Mouse (Mus musculus) kidney, adult 8-10 months (tissue): Measurements from ENCODE around the gene Map4k4.

ENCODE experiments used
- DNase-seq, 2 experiments: peaks; one replicate each; pipeline ENCODE4 v3.0.0; 2022

Gene Map4k4

DNA sequence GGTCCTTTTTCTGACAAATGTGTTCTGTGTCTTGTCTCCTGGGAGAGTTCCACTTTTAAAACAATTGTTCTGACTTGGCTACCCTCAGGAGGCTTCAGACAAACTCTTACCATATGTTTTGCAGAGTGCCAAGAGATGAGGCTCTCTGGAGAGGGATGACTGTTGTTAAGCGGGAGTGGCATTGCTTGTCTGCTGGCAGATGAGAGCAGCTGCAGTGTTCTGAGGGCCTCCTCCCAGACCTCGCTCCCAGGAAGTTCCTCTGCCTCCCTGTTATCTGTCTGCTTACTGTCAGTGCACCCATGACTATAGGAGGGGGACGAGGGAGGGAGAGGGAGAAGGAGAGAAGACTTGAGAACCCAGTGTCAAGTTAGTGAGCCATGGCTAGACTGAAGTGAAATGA lies 64.7 kb downstream of the Map4k4 start:
- DNase-seq, result no peak

DNA sequence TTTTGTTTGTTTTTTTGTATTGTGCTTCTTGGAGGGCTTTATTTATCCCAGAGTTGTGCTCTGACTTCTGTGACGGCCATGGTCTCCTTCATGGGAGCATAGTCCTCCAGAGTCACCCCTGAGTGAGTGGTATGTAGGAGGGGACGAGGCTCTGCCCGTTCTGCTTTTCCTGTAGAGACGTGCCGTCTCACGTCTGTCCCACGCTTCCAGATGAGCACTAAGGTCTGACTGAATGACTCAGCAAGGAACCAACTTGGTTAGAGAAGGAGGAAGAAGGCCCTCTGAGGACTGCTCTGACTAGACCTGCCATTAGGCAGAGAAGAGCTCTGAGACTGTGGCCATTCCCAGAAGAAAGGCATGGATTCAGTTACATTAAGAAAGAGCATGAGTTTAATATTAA lies 68.3 kb downstream of the Map4k4 start:
- DNase-seq, result no peak

DNA sequence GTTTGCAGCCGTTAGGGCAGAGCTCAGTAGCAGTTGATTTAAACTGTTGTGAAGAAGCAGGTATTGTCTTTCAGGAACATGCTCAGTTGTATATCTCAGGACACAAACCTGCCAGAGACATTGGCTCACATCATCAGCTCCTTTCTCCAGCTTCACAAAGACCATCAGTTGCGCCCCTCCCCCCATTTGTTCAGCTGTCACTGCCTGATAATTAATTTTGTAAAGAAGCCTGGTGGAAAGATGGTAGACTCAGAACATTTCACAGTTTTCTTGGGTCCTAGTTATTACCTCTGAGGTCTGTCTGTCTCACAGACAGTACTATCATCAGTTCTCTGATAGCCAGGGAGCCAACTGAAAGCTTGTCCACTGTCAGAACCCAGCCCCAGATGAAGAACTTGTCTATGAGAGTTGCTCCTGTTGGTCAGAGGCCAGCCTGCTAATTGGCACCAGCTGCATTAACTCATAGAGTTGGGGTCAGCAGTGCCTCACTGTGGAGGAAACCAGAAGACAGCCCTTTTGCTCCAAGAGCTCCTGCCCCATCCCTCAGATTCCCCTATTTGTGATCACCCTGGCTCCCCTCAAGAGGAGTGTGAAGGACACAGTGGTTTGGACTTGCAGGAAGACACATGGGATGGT lies 69.2 kb downstream of the Map4k4 start:
- no peak for DNase-seq

GRCm38 (mm10) chr1:39972411-39972810 lies 71.7 kb downstream of the Map4k4 start:
- no peak for DNase-seq

- no peak for DNase-seq
Measured at GRCm38 (mm10) chr1:39973911-39974310, 73.2 kb downstream of the Map4k4 start.

DNA sequence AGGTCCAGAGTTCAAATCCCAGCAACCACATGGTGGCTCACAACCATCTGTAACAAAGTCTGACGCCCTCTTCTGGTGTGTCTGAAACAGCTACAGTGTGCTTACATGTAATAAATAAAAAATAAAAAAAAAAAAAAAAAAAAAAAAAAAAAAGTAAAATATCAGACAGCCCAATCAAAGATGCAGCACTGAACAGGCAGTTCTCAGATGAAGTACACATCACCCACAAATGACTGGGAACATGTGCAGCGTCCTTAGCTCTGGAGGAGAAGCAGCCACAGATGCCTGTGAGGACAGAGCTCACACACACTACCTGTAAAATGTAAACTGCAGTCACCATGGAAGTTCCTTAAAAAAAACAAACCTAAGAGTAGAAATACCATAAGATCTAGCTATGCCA lies 74.3 kb downstream of the Map4k4 start:
- DNase-seq, result no peak

DNA sequence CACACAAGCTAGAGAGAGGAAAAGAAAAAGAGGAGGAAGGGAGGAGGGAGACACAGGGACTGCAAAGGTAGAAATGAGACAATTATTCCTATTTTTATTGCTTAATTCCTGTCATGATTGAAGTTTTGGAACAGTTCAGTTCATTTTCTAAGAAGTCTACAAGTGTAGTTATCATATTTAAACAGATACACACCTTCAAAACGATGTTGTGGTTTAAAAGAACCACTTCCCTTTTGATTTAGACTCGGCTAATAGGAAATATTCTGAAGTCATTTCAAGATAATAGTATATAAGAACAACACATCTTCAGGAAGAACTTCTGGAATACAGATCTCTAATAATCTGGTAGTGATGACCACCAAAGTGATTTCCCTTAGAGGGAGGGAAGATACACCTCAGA lies 75.4 kb downstream of the Map4k4 start:
- DNase-seq, result no peak

GRCm38 (mm10) chr1:39976847-39977744 lies 76.4 kb downstream of the Map4k4 start:
- DNase-seq, result no peak

- DNase-seq, result no peak
Measured at GRCm38 (mm10) chr1:39978781-39979486, 78.2 kb downstream of the Map4k4 start.

DNA sequence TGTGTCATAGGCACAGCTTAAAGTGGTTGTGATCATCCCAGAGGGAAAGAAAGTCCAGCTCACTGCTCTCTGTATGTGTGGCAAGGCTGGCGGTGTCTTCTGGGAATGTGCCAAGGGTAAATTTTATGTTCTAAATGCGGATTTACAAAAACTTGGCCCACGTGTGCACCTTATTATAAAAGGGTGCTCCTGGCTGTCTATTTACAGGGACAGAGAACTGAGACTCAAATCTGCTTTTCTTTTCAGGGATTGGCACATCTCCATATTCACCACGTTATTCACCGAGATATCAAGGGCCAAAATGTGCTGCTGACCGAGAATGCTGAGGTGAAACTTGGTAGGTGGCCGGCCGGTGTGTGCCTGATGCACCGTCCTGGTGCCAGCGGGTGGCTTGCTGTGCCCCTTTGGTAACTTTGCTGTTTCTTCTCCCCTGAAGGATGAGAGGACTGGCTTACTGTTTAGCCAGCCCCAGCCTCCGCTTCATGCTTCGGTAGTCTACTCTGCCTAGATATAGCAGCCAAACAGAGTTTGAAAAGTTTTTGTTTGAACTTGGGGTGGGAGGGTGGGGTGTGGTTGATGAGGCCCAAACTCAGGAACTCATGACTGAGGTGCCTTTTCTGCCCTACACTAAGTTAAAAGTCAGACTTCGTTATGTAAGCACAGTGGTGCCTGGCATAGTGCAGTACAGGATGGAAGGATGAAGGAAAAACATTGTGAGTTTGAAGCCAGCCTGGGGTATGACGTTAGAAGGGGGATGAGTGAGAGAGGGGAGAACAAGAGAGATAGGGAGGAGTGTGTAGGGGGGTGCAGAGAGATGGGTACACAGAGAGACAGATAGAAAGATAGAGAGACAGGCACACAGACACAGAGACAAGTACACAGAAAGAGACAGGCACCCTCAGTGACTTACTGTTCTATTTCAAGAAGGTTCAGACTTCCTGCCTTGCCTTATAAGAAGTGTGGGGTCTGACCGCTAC lies 79.9 kb downstream of the Map4k4 start:
- peak; percentile 22 to 36 for DNase-seq

GRCm38 (mm10) chr1:39981970-39982369 lies 81.3 kb downstream of the Map4k4 start:
- no peak for DNase-seq

DNA sequence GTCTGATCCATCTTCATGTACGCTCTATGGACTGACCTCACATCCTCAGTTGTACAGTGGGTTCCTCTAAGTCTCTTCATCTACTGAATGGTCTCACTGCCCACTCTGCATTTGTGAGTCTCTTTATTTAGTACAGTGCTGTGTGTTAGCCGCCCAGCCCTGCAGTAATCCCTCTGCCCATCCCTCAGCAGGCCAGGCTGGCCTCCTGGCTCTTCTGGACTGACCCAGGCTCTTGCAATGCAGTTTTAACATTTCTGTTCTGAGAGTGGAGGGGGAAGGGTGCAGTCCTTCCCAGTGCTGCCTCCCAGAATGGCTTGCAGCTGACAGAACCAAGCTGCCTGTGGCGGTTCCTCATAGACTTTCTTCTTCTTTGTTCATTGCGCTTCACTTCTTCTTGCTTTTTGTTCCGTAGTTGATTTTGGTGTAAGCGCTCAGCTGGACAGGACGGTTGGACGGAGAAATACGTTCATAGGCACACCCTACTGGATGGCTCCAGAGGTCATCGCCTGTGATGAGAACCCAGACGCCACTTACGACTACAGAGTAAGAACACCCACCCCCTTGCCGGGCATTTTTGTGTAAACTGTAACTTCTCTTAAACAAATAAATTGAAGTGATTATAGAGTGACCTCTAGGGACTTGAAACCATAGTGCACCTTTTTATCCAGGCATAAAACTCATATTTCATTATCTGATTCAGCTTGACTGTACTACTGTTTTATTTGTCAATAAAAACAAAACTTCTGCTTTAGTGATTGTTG lies 82.2 kb downstream of the Map4k4 start:
- DNase-seq, result peak in 1 of 2 experiments; percentile 11

GRCm38 (mm10) chr1:39984331-39984730 lies 83.6 kb downstream of the Map4k4 start:
- DNase-seq, result no peak

DNA sequence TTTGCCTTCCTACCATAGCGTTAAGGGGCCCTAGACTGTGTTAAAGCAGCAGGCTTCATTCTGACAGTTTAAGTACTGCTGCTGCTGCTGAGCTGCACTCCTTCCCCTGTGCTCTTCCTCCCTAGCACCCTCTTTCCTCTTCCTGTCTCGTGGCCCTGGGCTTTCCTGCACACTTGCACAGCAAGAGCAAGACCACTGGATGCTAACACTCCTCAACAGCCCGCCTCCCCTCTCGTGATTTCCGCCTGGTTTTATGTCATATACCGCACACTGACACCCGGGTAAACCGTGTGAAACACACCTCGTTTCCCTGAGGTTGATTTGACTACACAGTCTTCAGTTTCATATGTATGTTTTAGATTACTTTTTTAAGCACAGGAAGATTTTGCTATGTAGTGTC lies 86.1 kb downstream of the Map4k4 start:
- DNase-seq, result no peak

GRCm38 (mm10) chr1:39988841-39989240 lies 88.1 kb downstream of the Map4k4 start:
- no peak for DNase-seq

DNA sequence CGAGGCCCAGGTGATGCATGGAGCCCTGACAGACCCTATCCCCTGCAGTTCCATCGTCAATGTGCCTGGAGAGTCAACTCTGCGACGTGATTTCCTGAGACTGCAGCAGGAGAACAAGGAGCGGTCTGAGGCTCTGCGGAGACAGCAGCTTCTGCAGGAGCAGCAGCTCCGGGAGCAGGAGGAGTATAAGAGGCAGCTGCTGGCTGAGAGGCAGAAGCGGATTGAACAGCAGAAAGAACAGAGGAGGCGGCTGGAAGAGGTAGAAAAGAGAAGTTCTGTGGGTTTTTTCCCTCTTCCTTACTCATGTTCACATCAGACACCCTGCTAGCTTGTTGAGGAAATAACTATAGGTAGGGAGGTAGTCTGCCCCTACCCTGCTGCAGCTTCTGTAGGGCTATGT lies 89.3 kb downstream of the Map4k4 start:
- DNase-seq, result no peak

DNA sequence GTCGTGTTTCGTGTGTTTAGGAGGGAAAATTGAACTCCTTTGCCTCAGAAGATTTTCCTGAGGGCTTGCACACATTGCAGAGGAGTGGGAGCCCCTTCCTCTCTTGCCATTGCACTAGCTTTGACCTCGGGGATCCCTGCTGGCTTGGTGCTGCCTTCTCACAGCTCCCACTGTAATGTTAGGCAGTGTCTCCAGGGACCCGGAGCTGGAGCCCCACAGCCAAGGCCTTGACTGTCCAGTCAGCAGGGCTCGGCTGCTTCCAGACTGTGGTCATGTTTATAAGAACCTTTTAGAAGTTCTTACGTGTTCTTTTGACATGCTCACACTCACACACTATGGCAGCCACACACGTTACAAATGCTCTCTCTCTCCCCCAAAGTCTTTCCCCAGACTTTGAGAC lies 93.2 kb downstream of the Map4k4 start:
- no peak for DNase-seq

DNA sequence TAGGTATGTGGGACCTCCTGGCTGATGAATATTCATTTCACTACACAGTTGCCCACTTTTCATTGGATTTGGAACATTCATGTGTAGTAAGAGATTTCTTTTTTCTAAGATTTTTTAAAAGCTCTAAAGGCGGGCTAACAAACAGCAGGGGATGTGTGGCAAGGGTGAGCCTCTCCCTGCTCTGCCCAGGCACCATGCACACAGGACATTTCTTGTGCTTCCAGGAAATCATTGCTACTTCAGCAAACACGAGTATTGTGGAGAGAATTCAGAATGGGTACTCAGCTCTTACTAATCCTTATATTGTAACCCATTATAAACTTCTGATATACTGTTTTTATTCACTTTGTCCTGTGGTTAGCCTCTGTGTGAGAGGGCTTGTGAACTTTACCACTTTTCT lies 94.9 kb downstream of the Map4k4 start:
- DNase-seq, result no peak

GRCm38 (mm10) chr1:40000476-40000875 lies 99.8 kb downstream of the Map4k4 start:
- DNase-seq, result no peak

- peak; percentile 27 to 65 for DNase-seq
Measured at GRCm38 (mm10) chr1:40000899-40001298, 100.2 kb downstream of the Map4k4 start.

GRCm38 (mm10) chr1:40002129-40002727 lies 101.5 kb downstream of the Map4k4 start:
- DNase-seq, result no peak
